Mouse (Mus musculus): ENCODE measurements around the gene Chst8. TPM values are rescaled to one million over a fixed set of nuclear protein-coding genes. Genes with fewer than 3 reads are reported as not detected.

The Chst8 gene
- total RNA-seq, 2 experiments from 2014 or later = 0.46 TPM; not detected in 1

- no peak for DNase-seq
These were observed 12.5 kb downstream of the Chst8 start for GRCm38 (mm10) chr7:34799950-34800511.

- no peak for DNase-seq
These were observed 13.1 kb downstream of the Chst8 start for GRCm38 (mm10) chr7:34799404-34799771.

GRCm38 (mm10) chr7:34798441-34799403 is 13.8 kb downstream of the Chst8 start:
- DNase-seq = peak in 1 of 2 experiments; percentile 11

- DNase-seq = no peak
These were observed 14.5 kb downstream of the Chst8 start for GRCm38 (mm10) chr7:34798039-34798438.

- DNase-seq = no peak
These were observed 22.1 kb downstream of the Chst8 start for GRCm38 (mm10) chr7:34790459-34790858.

GRCm38 (mm10) chr7:34787171-34787570 is 25.3 kb downstream of the Chst8 start:
- DNase-seq = no peak

GRCm38 (mm10) chr7:34785052-34785451 is 27.5 kb downstream of the Chst8 start:
- DNase-seq = no peak

GRCm38 (mm10) chr7:34784469-34784868 is 28.0 kb downstream of the Chst8 start:
- no peak for DNase-seq

GRCm38 (mm10) chr7:34781988-34782387 is 30.5 kb downstream of the Chst8 start:
- no peak for DNase-seq

GRCm38 (mm10) chr7:34781217-34781616 is 31.3 kb downstream of the Chst8 start:
- no peak for DNase-seq

GRCm38 (mm10) chr7:34778426-34778825 is 34.1 kb downstream of the Chst8 start:
- no peak for DNase-seq

- no peak for DNase-seq
These were observed 36.9 kb downstream of the Chst8 start for GRCm38 (mm10) chr7:34775659-34776058.

- no peak for DNase-seq
These were observed 37.6 kb downstream of the Chst8 start for GRCm38 (mm10) chr7:34774947-34775346.

- no peak for DNase-seq
These were observed 38.5 kb downstream of the Chst8 start for GRCm38 (mm10) chr7:34774020-34774419.

- DNase-seq = no peak
These were observed 39.2 kb downstream of the Chst8 start for GRCm38 (mm10) chr7:34773309-34773708.

GRCm38 (mm10) chr7:34769531-34769930 is 43.0 kb downstream of the Chst8 start:
- peak in 1 of 2 experiments; percentile 61 for DNase-seq

- no peak for DNase-seq
These were observed 48.0 kb downstream of the Chst8 start for GRCm38 (mm10) chr7:34764250-34765148.

- DNase-seq = no peak
These were observed 53.1 kb downstream of the Chst8 start for GRCm38 (mm10) chr7:34759378-34759822.

GRCm38 (mm10) chr7:34758721-34759120 is 53.8 kb downstream of the Chst8 start:
- no peak for DNase-seq

- no peak for DNase-seq
These were observed 55.0 kb downstream of the Chst8 start for GRCm38 (mm10) chr7:34757513-34757912.

GRCm38 (mm10) chr7:34753140-34753886 is 59.2 kb downstream of the Chst8 start:
- DNase-seq = no peak

Data from heart, adult 18-20 months (tissue).